Mouse (Mus musculus) neural tube, embryonic 11.5 days (tissue): ENCODE measurements at regions not wholly inside any gene's neighbourhood (a gene's known extent, or its start where the extent isn't known, plus 50 kb on each side); places are given as distances from the start of the nearest gene placed in this dataset.
"Not testable (repeated sequence)": the region's sequence is repeated elsewhere in the genome, so short reads cannot be mapped to it uniquely, and the experiment has no call there.

Experiments used
- ATAC-seq: fragments of 200-750 bp; cut with Nextera tagmentation; 2 replicates; pipeline ENCODE4 v1.8.0; 2017; ENCODE audit warnings: moderate number of reproducible peaks, mild to moderate bottlenecking, moderate TSS enrichment, moderate library complexity; ENCODE audit not compliant: insufficient read depth, low FRiP score, low TSS enrichment
- DNase-seq: peaks from one replicate; pipeline ENCODE4 v3.0.0-alpha.2; 2015; ENCODE audit warnings: low spot score
- H3K27ac ChIP-seq: fragments of 300-500 bp; sonication (generic); 2 replicates; pipeline ENCODE4 v1.5.1; 2014; ENCODE audit warnings: low read depth, mild to moderate bottlenecking, low read length
- H3K27me3 ChIP-seq: fragments of 300-500 bp; sonication (generic); 2 replicates; pipeline ENCODE4 v1.6.1; 2014; ENCODE audit warnings: mild to moderate bottlenecking, low read length, mixed read lengths; ENCODE audit not compliant: control insufficient read depth, insufficient read depth
- H3K36me3 ChIP-seq: fragments of 300-500 bp; sonication (generic); 2 replicates; pipeline ENCODE4 v1.6.1; 2014; ENCODE audit warnings: mild to moderate bottlenecking, low read length, moderate library complexity, mixed read lengths; ENCODE audit not compliant: control insufficient read depth, insufficient read depth
- H3K4me1 ChIP-seq: fragments of 300-500 bp; sonication (generic); 2 replicates; pipeline ENCODE4 v1.6.1; 2014; ENCODE audit warnings: low read length, mixed read lengths; ENCODE audit not compliant: control insufficient read depth, insufficient read depth
- H3K4me2 ChIP-seq: fragments of 300-500 bp; sonication (generic); 2 replicates; pipeline ENCODE4 v1.6.1; 2014; ENCODE audit warnings: low read depth, mild to moderate bottlenecking, moderate library complexity
- H3K4me3 ChIP-seq: fragments of 300-500 bp; sonication (generic); 2 replicates; pipeline ENCODE4 v1.5.1; 2014; ENCODE audit warnings: low read depth, low read length
- H3K9ac ChIP-seq: fragments of 300-500 bp; sonication (generic); 2 replicates; pipeline ENCODE4 v1.6.1; 2014; ENCODE audit warnings: mild to moderate bottlenecking, low read length
- H3K9me3 ChIP-seq: fragments of 300-500 bp; sonication (generic); 2 replicates; pipeline ENCODE4 v1.6.1; 2016; ENCODE audit warnings: low read length; ENCODE audit not compliant: control insufficient read depth
- WGBS: fragments of 180-500 bp; shearing (Covaris S2); extraction: QIAGEN DNeasy Blood & Tissue Kit; methylation state at CpG from one replicate; pipeline ENCODE4 v1.1.7; 2014; 5-methylcytosine and 5-hydroxymethylcytosine counted together

DNA sequence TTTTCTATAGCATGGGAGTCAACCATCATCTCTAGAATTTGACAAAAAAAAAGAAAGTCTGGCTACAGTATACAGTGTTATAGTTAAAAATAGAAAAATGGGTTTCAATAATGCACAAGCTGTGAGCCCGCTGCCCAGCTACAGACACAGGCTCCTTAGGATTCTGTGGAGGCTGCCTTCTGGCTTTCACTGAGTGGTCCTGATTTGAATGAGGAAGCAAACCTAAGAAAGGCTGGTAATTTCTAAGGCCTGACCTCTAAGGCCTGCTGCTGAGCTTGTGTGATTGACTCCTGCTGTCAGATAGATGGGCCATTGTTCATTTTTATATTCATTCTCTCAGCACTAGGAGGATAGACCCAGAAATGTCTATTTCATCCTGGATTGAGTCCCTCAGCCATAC lies 67.7 kb downstream of the Alg10b start:
- Histone ChIP-seq H3K27ac (no peak overlapping the region), H3K9ac (no peak overlapping the region), H3K4me2 (no peak overlapping the region), H3K36me3 (no peaks in the 10 kb centered on the region), H3K4me3 (no peak overlapping the region), H3K9me3 (no peaks in the 10 kb centered on the region), H3K4me1 (no peaks in the 10 kb centered on the region), H3K27me3 (no peaks in the 10 kb centered on the region)
- 75% methylated on average over 1 of the region's 1 CpGs for whole genome bisulfite sequencing
- DNase-seq, result no peak
- no peak for ATAC-seq

GRCm38 (mm10) chr15:90294353-90294922 lies 70.3 kb downstream of the Alg10b start:
- no peaks in the 10 kb centered on the region for H3K9me3 ChIP-seq
- no peak overlapping the region for H3K9ac ChIP-seq
- H3K27me3 ChIP-seq, result no peaks in the 10 kb centered on the region
- no peak overlapping the region for H3K4me3 ChIP-seq
- H3K4me1 ChIP-seq, result no peaks in the 10 kb centered on the region
- H3K36me3 ChIP-seq, result no peaks in the 10 kb centered on the region
- no peak overlapping the region for H3K4me2 ChIP-seq
- no peak overlapping the region for H3K27ac ChIP-seq
- ATAC-seq (no peak), DNase-seq (no peak)
- 49% methylated on average over 2 of the region's 2 CpGs for WGBS

- Histone ChIP-seq H3K4me1 (no peaks in the 10 kb centered on the region), H3K9ac (no peak overlapping the region), H3K27ac (no peak overlapping the region), H3K36me3 (no peaks in the 10 kb centered on the region), H3K9me3 (no peaks in the 10 kb centered on the region), H3K4me2 (no peak overlapping the region), H3K4me3 (no peak overlapping the region), H3K27me3 (no peaks in the 10 kb centered on the region)
- 71% methylated on average over 7 of the region's 7 CpGs for WGBS
- ATAC-seq (no peak), DNase-seq (no peak)
Measured at GRCm38 (mm10) chr15:90298566-90298965, 74.5 kb downstream of the Alg10b start.

- 82% methylated on average over 1 of the region's 1 CpGs for WGBS
- H3K4me3 ChIP-seq, result no peak overlapping the region
Measured at GRCm38 (mm10) chr15:90303393-90303792, 79.3 kb downstream of the Alg10b start.

DNA sequence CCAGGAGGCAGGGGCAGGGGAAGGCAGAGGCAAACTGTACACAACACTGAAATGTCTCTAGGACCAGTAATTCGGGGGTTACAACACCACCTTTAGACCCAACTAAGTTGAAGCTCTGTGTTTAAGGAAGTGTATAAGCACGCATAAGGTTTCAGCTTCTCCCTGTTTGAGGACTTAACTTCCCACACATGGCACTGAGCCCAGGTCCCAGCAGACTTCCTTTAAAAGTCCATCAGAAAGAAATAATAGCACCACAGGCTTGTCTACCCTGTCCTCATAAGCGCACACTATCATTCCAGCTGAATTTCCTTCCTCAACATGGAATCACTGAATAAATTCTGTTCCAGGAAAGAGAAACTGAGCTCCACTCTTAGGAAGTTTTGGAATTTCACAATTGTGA lies 80.9 kb downstream of the Alg10b start:
- no peaks in the 10 kb centered on the region for H3K27me3 ChIP-seq
- 91% methylated on average over 3 of the region's 3 CpGs for WGBS

More at GRCm38 (mm10) chr15:90303393-90303792, 79.3 kb downstream of the Alg10b start:
- Histone ChIP-seq H3K9ac (no peak overlapping the region), H3K4me2 (no peak overlapping the region), H3K4me1 (no peaks in the 10 kb centered on the region), H3K27ac (no peak overlapping the region), H3K27me3 (no peaks in the 10 kb centered on the region), H3K36me3 (no peaks in the 10 kb centered on the region), H3K9me3 (no peaks in the 10 kb centered on the region)
- no peak for DNase-seq
- no peak for ATAC-seq

GRCm38 (mm10) chr15:90306866-90307265 lies 82.8 kb downstream of the Alg10b start:
- H3K27ac ChIP-seq, result no peak overlapping the region
- no peaks in the 10 kb centered on the region for H3K9me3 ChIP-seq
- no peak overlapping the region for H3K4me2 ChIP-seq
- no peak overlapping the region for H3K4me3 ChIP-seq
- ATAC-seq, result no peak
- no peaks in the 10 kb centered on the region for H3K27me3 ChIP-seq
- no peaks in the 10 kb centered on the region for H3K36me3 ChIP-seq
- no peak for DNase-seq
- H3K4me1 ChIP-seq, result no peaks in the 10 kb centered on the region
- H3K9ac ChIP-seq, result no peak overlapping the region
- WGBS, result 95% methylated on average over 3 of the region's 3 CpGs

More for the DNA sequence above, 80.9 kb downstream of the Alg10b start:
- no peaks in the 10 kb centered on the region for H3K4me1 ChIP-seq
- no peak for DNase-seq
- H3K9me3 ChIP-seq, result no peaks in the 10 kb centered on the region
- no peak for ATAC-seq
- no peak overlapping the region for H3K4me2 ChIP-seq
- H3K9ac ChIP-seq, result no peak overlapping the region
- no peak overlapping the region for H3K27ac ChIP-seq
- no peaks in the 10 kb centered on the region for H3K36me3 ChIP-seq
- no peak overlapping the region for H3K4me3 ChIP-seq

DNA sequence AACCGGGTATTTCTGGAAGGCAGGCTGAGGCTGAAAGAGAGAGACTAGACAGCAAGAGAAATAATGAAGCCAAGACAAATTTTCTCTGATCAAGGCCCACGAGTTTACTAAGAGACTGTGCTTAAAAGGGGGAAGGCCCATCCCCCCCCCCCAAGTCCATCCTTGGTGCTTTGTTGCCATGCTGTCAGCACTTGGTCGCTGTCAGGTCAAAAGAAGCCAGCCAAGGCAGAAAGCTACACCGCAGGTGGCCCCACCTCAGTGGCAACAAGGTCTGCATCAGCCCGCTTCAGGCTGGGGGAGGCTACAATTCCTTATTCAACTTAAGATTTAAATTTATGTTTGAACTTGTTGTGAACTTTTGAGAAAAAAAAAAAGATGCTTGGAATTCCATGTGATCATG lies 84.3 kb downstream of the Alg10b start:
- not testable (repeated sequence) for H3K4me3 ChIP-seq, ATAC-seq, H3K27ac ChIP-seq, H3K9ac ChIP-seq, H3K36me3 ChIP-seq, H3K9me3 ChIP-seq, H3K4me1 ChIP-seq, H3K27me3 ChIP-seq, DNase-seq, H3K4me2 ChIP-seq
- WGBS, result 24% methylated on average over 5 of the region's 5 CpGs

DNA sequence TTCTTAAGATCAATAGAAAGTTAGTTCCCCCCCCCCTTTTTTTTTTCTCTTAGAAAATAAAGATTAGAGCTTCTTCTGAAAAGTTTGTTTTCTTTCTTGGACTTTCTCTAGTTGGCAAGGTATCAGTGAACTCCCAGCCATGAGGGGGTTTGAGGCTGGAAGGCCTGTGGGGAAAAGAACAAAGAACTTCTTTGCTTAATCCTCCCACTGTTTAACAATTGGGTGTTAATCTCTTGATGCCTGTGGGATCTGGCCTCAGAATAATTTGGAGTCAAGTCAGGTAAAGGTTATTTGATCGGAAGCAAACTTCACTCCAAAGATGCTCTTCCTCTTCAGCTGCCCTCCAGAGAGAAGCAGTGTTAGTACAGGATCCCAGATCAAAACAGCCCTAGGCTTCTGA lies 84.8 kb downstream of the Alg10b start:
- Histone ChIP-seq H3K4me3 (no peak overlapping the region), H3K27me3 (no peaks in the 10 kb centered on the region), H3K27ac (no peak overlapping the region), H3K4me2 (no peak overlapping the region), H3K4me1 (no peaks in the 10 kb centered on the region), H3K9ac (no peak overlapping the region), H3K36me3 (no peaks in the 10 kb centered on the region), H3K9me3 (no peaks in the 10 kb centered on the region)
- ATAC-seq (no peak), DNase-seq (no peak)
- WGBS, result 13% methylated on average over 1 of the region's 1 CpGs

DNA sequence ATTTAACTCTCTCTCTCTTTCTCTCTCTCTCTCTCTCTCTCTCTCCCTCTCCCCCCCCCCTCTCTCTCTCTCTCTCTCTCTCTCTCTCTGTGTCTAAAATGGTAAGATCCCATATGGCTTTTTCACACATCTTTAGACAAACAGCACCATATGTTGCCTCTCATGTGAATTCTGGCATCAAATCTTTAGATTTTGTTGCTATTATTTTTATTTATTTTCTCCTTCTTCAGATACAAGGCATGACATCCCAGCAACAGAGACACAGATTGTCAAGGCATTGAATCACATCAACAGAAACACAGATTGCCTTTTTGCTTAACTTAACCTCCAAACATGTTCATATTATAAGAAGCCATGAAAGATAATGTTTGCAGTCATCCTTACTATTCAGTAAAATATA lies 85.6 kb downstream of the Alg10b start:
- Histone ChIP-seq H3K27me3 (no peaks in the 10 kb centered on the region), H3K4me2 (no peak overlapping the region), H3K36me3 (no peaks in the 10 kb centered on the region), H3K9ac (no peak overlapping the region), H3K4me1 (no peaks in the 10 kb centered on the region), H3K9me3 (no peaks in the 10 kb centered on the region), H3K4me3 (no peak overlapping the region), H3K27ac (no peak overlapping the region)
- DNase-seq (no peak), ATAC-seq (no peak)
